Mouse (Mus musculus): ENCODE data around the gene Sox5. TPM values are rescaled to one million over a fixed set of nuclear protein-coding genes. Genes with fewer than 3 reads are reported as not detected.

Sox5 gene
- total and polyA plus RNA-seq, 3 experiments, result 1.7 to 3.4 (median 2.4) TPM

- Histone ChIP-seq H3K4me3 (no peak overlapping the region), H3K79me2 (replicated peaks; ENCODE audit: control insufficient read depth, insufficient read depth, low read length) (no peaks in the 10 kb centered on the region), H3K4me1 (ENCODE audit: control insufficient read depth, insufficient read depth, low read length) (no peaks in the 10 kb centered on the region), H3K9ac (ENCODE audit: low read depth, low read length) (no peak overlapping the region), H3K27ac (no peak overlapping the region), H3K27me3 (ENCODE audit: control insufficient read depth, insufficient read depth, low read length) (no peaks in the 10 kb centered on the region), H3K36me3 (ENCODE audit: control insufficient read depth, insufficient read depth, low read length) (no peaks in the 10 kb centered on the region)
- 75% methylated on average over 17 of the region's 17 CpGs for WGBS
- intact Hi-C loops (cut with DNase I), result no loop called here
- TF ChIP-seq CTCF (IDR thresholded peaks at IDR 0.05) (no peak), POLR2A (IDR thresholded peaks at IDR 0.05; ENCODE audit: insufficient read depth, low read depth, low read length) (no peak), EP300 (IDR thresholded peaks at IDR 0.05; ENCODE audit: insufficient read depth, low read depth, low read length) (no peak)
- DNase-seq, result no peak
Observed at GRCm38 (mm10) chr6:144387539-144388255, 394.1 kb downstream of the Sox5 start.

- Histone ChIP-seq H3K4me1 (ENCODE audit: control insufficient read depth, insufficient read depth, low read length) (no peaks in the 10 kb centered on the region), H3K4me3 (no peak overlapping the region), H3K79me2 (replicated peaks; ENCODE audit: control insufficient read depth, insufficient read depth, low read length) (no peaks in the 10 kb centered on the region), H3K27me3 (ENCODE audit: control insufficient read depth, insufficient read depth, low read length) (no peaks in the 10 kb centered on the region), H3K27ac (no peak overlapping the region), H3K36me3 (ENCODE audit: control insufficient read depth, insufficient read depth, low read length) (no peaks in the 10 kb centered on the region), H3K9ac (ENCODE audit: low read depth, low read length) (no peak overlapping the region)
- intact Hi-C loops (cut with DNase I), result no loop called here
- TF ChIP-seq POLR2A (IDR thresholded peaks at IDR 0.05; ENCODE audit: insufficient read depth, low read depth, low read length), result no peak
- TF ChIP-seq CTCF (IDR thresholded peaks at IDR 0.05), result no peak
- no peak for TF ChIP-seq EP300 (IDR thresholded peaks at IDR 0.05; ENCODE audit: insufficient read depth, low read depth, low read length)
- DNase-seq, result no peak
- 82% methylated on average over 6 of the region's 6 CpGs for WGBS
Observed at GRCm38 (mm10) chr6:144380641-144381040, 401.1 kb downstream of the Sox5 start.

GRCm38 (mm10) chr6:144380171-144380570 is 401.6 kb downstream of the Sox5 start:
- Histone ChIP-seq H3K36me3 (ENCODE audit: control insufficient read depth, insufficient read depth, low read length) (no peaks in the 10 kb centered on the region), H3K9ac (ENCODE audit: low read depth, low read length) (no peak overlapping the region), H3K79me2 (replicated peaks; ENCODE audit: control insufficient read depth, insufficient read depth, low read length) (no peaks in the 10 kb centered on the region), H3K27me3 (ENCODE audit: control insufficient read depth, insufficient read depth, low read length) (no peaks in the 10 kb centered on the region), H3K4me1 (ENCODE audit: control insufficient read depth, insufficient read depth, low read length) (no peaks in the 10 kb centered on the region), H3K4me3 (no peak overlapping the region), H3K27ac (no peak overlapping the region)
- WGBS, result 79% methylated on average over 15 of the region's 15 CpGs
- intact Hi-C loops (cut with DNase I), result no loop called here
- TF ChIP-seq POLR2A (IDR thresholded peaks at IDR 0.05; ENCODE audit: insufficient read depth, low read depth, low read length) (no peak), EP300 (IDR thresholded peaks at IDR 0.05; ENCODE audit: insufficient read depth, low read depth, low read length) (no peak), CTCF (IDR thresholded peaks at IDR 0.05) (no peak)
- DNase-seq, result no peak

- Histone ChIP-seq H3K36me3 (ENCODE audit: control insufficient read depth, insufficient read depth, low read length) (no peaks in the 10 kb centered on the region), H3K79me2 (replicated peaks; ENCODE audit: control insufficient read depth, insufficient read depth, low read length) (no peaks in the 10 kb centered on the region), H3K4me3 (no peak overlapping the region), H3K4me1 (ENCODE audit: control insufficient read depth, insufficient read depth, low read length) (no peaks in the 10 kb centered on the region), H3K27ac (no peak overlapping the region), H3K27me3 (ENCODE audit: control insufficient read depth, insufficient read depth, low read length) (no peaks in the 10 kb centered on the region), H3K9ac (ENCODE audit: low read depth, low read length) (no peak overlapping the region)
- 75% methylated on average over 11 of the region's 11 CpGs for WGBS
- TF ChIP-seq EP300 (IDR thresholded peaks at IDR 0.05; ENCODE audit: insufficient read depth, low read depth, low read length), result no peak
- TF ChIP-seq POLR2A (IDR thresholded peaks at IDR 0.05; ENCODE audit: insufficient read depth, low read depth, low read length), result no peak
- no peak for TF ChIP-seq CTCF (IDR thresholded peaks at IDR 0.05)
- intact Hi-C loops (cut with DNase I), result no loop called here
- no peak for DNase-seq
Observed at GRCm38 (mm10) chr6:144374810-144375209, 407.0 kb downstream of the Sox5 start.

GRCm38 (mm10) chr6:144370699-144371098 is 411.1 kb downstream of the Sox5 start:
- WGBS, result 60% methylated on average over 10 of the region's 10 CpGs
- Histone ChIP-seq H3K27ac (no peak overlapping the region), H3K9ac (ENCODE audit: low read depth, low read length) (no peak overlapping the region), H3K4me1 (ENCODE audit: control insufficient read depth, insufficient read depth, low read length) (no peaks in the 10 kb centered on the region), H3K27me3 (ENCODE audit: control insufficient read depth, insufficient read depth, low read length) (no peaks in the 10 kb centered on the region), H3K36me3 (ENCODE audit: control insufficient read depth, insufficient read depth, low read length) (no peaks in the 10 kb centered on the region), H3K4me3 (no peak overlapping the region), H3K79me2 (replicated peaks; ENCODE audit: control insufficient read depth, insufficient read depth, low read length) (no peaks in the 10 kb centered on the region)
- TF ChIP-seq EP300 (IDR thresholded peaks at IDR 0.05; ENCODE audit: insufficient read depth, low read depth, low read length), result no peak
- no peak for DNase-seq
- intact Hi-C loops (cut with DNase I), result no loop called here

- intact Hi-C loops (cut with DNase I), result no loop called here
- 93% methylated on average over 11 of the region's 11 CpGs for WGBS
Observed at GRCm38 (mm10) chr6:144367626-144368077, 414.1 kb downstream of the Sox5 start.

More at GRCm38 (mm10) chr6:144367626-144368077, 414.1 kb downstream of the Sox5 start:
- H3K4me3 ChIP-seq, result no peak overlapping the region
- no peaks in the 10 kb centered on the region for H3K4me1 ChIP-seq (ENCODE audit: control insufficient read depth, insufficient read depth, low read length)
- TF ChIP-seq CTCF (IDR thresholded peaks at IDR 0.05), result no peak
- no peak for TF ChIP-seq EP300 (IDR thresholded peaks at IDR 0.05; ENCODE audit: insufficient read depth, low read depth, low read length)
- no peak for TF ChIP-seq POLR2A (IDR thresholded peaks at IDR 0.05; ENCODE audit: insufficient read depth, low read depth, low read length)
- no peaks in the 10 kb centered on the region for H3K36me3 ChIP-seq (ENCODE audit: control insufficient read depth, insufficient read depth, low read length)
- no peaks in the 10 kb centered on the region; the same call in 1 of the 2 replicates for H3K27me3 ChIP-seq (ENCODE audit: control insufficient read depth, insufficient read depth, low read length)
- no peak overlapping the region for H3K9ac ChIP-seq (ENCODE audit: low read depth, low read length)
- H3K79me2 ChIP-seq (replicated peaks; ENCODE audit: control insufficient read depth, insufficient read depth, low read length), result no peaks in the 10 kb centered on the region
- no peak for DNase-seq
- H3K27ac ChIP-seq, result no peak overlapping the region

Data from heart, adult 2 months (tissue).